ENCODE assay signal across 9 mouse cellular contexts in the genomic region with DNA sequence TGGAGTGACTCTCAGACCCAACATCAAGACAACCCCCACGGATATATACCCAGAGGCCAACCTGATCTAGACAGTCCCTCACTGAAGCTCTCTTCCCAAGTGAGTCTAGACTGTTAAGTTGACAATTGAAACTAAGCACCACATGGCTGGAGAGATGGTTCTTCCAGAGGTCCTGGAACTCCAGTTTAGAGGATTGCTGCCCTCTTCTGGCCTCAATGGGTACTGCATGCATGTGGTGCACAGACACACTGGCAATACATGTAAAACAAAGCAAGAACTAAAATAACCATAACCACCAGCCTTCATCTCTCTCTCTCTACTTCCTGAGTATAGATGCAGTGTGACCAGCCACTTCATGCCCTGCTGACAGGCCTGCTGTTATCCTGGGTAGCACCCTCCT. TPM values are rescaled to one million over a fixed set of nuclear protein-coding genes. Genes with fewer than 3 reads are reported as not detected.
DNase-seq lines count a peak whose midpoint lies in the region; ATAC-seq and TF ChIP-seq lines count a peak whose summit lies in the region.
"Had no signal": no experiment of that assay in that cellular context is flagged by ENCODE, and none has a peak within 500 bp of the region (broad histone marks: within the 10 kb centered on the region; RNA-seq: fewer than 3 reads in every experiment).

No protein-coding gene starts in this region.

- 0 out of 2 replicates have a peak, but pooled peaks cover 3% of the 10 kb centered on the region for H3K4me1 ChIP-seq in neural tube, embryonic 15.5 days

- no peak overlapping the region for H3K4me3 ChIP-seq in gastrocnemius, adult 2 months
- H3K4me3 ChIP-seq in neural tube, embryonic 15.5 days (replicated peaks), result no peak overlapping the region

- no peak overlapping the region for H3K27ac ChIP-seq in gastrocnemius, adult 2 months
- no peak overlapping the region for H3K27ac ChIP-seq in neural tube, embryonic 15.5 days (replicated peaks)

- no peaks in the 10 kb centered on the region for H3K36me3 ChIP-seq in neural tube, embryonic 15.5 days

- no peak for ATAC-seq in neural tube, embryonic 15.5 days (ENCODE audit: low FRiP score)
- ATAC-seq in monocyte, adult 5-6 weeks (replicated peaks; ENCODE audit: insufficient number of reproducible peaks, low FRiP score, low TSS enrichment, poor library complexity, severe bottlenecking), result no peak

- intact Hi-C loops in gastrocnemius, adult 2 months (cut with DNase I), result no loop called here
- intact Hi-C loops in gastrocnemius, postnatal 14 days (cut with DNase I; ENCODE audit: low total_unique reads), result no loop called here

- no peaks in the 10 kb centered on the region for H3K27me3 ChIP-seq in neural tube, embryonic 15.5 days (replicated peaks)

- TF ChIP-seq CTCF in gastrocnemius, adult 2 months (IDR thresholded peaks at IDR 0.05), result peak; percentile 48

- no peak for DNase-seq in gastrocnemius, adult 2 months
- DNase-seq in gastrocnemius, postnatal 14 days, result no peak
- DNase-seq in neural tube, embryonic 10.5 days (ENCODE audit: extremely low spot score, low spot score), result peak; percentile 54
- DNase-seq in embryo, embryonic 11 days, result peak; percentile 52
- peak; percentile 54 for DNase-seq in testis, postnatal 14 days (ENCODE audit: low spot score)
- no peak for DNase-seq in left cerebral cortex, adult 18-20 months (ENCODE audit: low spot score in 2 of 2)

- WGBS in neural tube, embryonic 15.5 days, result 82% methylated on average over 1 of the region's 1 CpGs

- H3K9ac ChIP-seq in neural tube, embryonic 15.5 days (replicated peaks), result no peak overlapping the region

- H3K9me3 ChIP-seq in neural tube, embryonic 15.5 days (replicated peaks), result no peaks in the 10 kb centered on the region

- H3K4me2 ChIP-seq in neural tube, embryonic 15.5 days, result no peak overlapping the region

RNA-seq across cellular contexts. Expression of gene Dmrtb1, which starts 20.2 kb away (rescaled TPM):
- total RNA-seq in gastrocnemius, adult 2 months (2021), result not detected
- not detected for total RNA-seq in gastrocnemius, postnatal 14 days (2021)
- 7.7 and 9.0 TPM in 2 replicates for polyA plus RNA-seq in neural tube, embryonic 15.5 days (2015; fragmentation: Nextera tagmentation; extraction: Ambion mirVana)
- 1.7 to 4.1 TPM in 2 of 3 replicates, not detected in the other for total RNA-seq in monocyte, adult 5-6 weeks (2017)
- total RNA-seq in left cerebral cortex, adult 18-20 months (2021), result under 1 TPM in 1 of 2 experiments, not detected in 1; 0.46 TPM
- polyA plus RNA-seq: liver, embryonic 16.5 days had no signal

Comparison
In these comparisons a context has a peak if more than half of its experiments do, and no peak if none do; other contexts are left out.
1. DNase-seq: peak in neural tube, embryonic 10.5 days (single experiment), embryo, embryonic 11 days (single experiment) and testis, postnatal 14 days (single experiment); none in gastrocnemius, adult 2 months (single experiment), gastrocnemius, postnatal 14 days (single experiment) and left cerebral cortex, adult 18-20 months (0 of 2).